Mouse (Mus musculus) heart, postnatal 0 days (tissue): ENCODE data around the gene Wfikkn2.

ENCODE experiments used
- CTCF ChIP-seq: IDR thresholded peaks from 2 replicates; pipeline ENCODE4 v1.5.1; 2016; ENCODE audit warnings: antibody characterized with exemption, control low read depth, low read depth
- EP300 ChIP-seq: IDR thresholded peaks from 2 replicates; pipeline ENCODE4 v1.6.1; 2016; ENCODE audit warnings: antibody characterized with exemption, low read depth

DNA sequence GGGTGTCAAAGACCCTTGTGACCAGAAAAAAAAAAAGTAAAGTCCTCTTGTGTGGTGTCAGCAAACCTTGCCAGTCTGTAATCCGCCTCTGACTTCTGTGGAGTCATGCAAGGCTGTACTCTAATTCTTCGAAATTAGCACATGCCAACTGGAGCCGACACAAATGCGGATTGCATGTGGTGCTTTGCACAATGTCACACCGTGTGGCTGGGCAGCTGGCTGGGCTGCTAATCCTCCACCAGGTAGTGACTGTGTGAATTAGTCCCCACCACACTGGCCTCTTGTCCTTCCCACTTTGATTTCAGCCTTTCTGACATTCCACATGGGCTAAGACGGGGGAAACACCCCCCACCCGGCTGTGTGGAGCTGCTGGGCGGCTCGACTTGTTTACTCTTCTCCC lies 6.1 kb downstream of the Wfikkn2 start:
- TF ChIP-seq CTCF: no peak
- no peak for TF ChIP-seq EP300
